Mouse (Mus musculus): ENCODE results near the gene Dner. TPM values are rescaled to one million over a fixed set of nuclear protein-coding genes. Genes with fewer than 3 reads are reported as not detected.
"Not testable (repeated sequence)": the region's sequence is repeated elsewhere in the genome, so short reads cannot be mapped to it uniquely, and the experiment has no call there.

Gene Dner
- total RNA-seq, 2 experiments from 2014 or later: 280 to 333 TPM

DNA sequence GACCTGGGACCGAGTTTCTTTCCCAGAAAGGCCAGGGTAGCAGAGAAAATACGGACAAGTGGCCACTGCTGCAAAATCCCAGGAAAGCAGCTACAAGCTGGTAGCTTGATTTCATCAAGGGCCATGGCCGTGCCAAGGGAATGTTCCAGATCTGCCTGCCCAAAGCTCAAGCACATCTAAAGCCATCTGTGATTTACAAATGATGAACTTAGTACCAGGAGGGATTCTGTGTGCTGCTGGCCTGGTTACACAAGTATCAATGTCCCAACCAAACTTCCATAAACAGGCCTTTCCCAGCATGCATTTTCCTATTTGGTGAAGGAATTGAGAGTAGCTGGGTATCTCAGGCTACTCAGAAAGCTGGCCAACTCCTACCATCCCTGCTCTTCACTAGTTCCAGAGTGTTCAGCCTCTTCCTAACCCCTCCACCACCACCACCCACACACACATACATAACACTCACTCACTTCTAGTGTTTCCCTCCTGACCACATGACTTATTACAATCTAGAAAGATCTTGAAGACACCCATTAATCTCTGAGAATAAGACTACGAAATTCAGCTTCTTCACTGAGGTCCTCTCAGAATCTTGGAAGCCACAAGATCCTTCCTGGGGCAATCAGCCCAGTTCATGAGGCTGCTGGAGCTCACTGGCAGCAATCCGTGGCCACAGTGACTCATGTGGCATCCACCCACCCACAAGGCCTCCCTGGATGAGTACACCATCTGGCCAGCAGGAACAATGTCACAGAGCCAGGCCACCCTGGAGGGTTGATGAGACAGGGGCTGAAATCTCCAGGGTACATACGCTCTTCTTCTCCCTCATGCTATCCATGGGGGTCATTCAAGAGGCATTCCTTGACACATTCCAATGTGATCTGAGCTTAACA lies 336.2 kb downstream of the Dner start:
- intact Hi-C loops (cut with DNase I): no loop called here
- DNase-seq: no peak

DNA sequence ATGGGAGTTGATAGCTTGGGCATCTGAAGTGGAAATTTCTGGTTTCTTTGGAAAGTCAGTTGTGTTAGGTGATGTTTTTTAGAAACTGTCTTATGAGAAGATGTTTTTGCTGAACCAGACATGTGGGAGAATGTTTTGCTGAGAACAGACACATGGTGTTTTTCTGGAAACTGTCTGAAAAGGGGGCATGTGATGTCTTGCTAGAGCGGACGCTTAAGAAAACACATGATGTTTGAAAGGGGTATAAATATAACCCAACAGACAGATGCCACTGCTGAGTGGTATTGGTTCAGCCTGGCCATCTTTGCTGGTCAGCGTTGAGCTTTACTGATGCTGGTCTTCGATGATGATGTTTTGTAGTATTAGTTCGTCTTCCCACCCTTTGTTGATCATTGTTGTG lies 338.8 kb downstream of the Dner start:
- intact Hi-C loops (cut with DNase I): no loop called here
- DNase-seq: no peak

DNA sequence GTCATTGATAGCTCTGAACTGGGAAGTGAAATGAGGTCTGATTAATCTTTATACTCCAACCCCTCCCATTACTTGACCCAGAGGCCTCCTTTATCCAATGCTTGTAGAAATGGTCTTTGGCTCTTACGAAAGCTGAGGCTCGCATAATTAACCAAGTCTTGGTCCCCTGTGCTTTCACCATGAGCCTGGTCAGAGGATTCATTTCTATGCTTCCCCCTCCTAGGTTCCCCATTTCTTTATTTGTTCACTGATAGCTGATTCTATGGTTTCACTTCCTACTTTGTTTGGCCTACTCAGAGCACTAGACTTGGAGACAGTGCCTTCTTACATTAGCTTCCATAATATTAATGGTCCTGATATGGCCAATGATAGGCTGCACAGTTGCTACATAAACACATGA lies 345.8 kb downstream of the Dner start:
- intact Hi-C loops (cut with DNase I): no loop called here
- DNase-seq: no peak

DNA sequence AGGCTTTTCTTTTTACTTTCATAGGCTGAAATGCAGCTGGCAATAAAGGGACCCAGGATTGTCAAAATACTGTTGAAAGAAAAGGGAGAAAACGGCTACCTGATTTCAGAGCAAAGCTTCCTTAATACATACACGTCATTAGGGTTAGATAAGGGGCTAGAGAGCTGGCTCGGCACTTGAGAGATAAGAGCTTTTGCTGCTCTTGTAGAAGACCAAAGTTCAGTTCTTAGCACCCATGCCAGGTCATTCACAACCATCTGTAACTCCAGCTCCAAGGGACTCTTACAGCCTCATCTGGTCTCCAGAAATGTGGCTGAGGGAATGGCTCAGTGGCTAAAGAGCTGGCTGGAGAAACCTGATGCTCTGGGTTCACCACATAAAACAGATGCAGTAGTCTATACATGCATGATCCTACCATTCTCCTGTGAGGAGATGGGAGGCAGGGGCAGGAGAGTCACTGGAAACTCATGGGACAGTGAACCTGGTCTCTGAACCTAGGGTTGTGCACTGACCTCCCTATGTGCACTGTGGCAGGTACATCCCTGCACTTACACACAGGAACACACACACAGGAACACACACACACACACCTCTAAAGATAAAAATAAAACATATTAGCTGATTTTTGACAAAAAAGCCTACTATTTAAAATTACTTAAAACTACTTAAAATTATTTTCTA lies 348.1 kb downstream of the Dner start:
- no peak for DNase-seq
- intact Hi-C loops (cut with DNase I): no loop called here

DNA sequence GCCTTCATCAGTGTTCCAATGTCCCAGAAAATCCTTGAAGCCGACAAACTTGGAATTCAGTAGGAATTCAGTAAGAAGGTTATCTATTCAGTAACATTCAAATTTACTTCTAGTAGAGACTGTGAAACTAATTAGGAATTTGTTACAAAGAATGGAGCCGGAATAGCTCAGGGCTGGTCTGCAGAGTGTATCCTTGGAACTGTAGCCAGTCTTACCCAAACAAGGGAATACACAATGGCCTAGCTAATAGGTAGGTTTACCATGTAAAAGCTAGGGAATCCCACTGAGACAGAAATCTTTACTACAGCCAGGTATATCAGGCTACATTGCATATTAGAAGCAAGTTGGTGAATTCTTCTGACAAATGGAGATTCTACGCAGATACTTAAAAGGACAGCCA lies 363.2 kb downstream of the Dner start:
- intact Hi-C loops (cut with DNase I): not testable (repeated sequence)

DNA sequence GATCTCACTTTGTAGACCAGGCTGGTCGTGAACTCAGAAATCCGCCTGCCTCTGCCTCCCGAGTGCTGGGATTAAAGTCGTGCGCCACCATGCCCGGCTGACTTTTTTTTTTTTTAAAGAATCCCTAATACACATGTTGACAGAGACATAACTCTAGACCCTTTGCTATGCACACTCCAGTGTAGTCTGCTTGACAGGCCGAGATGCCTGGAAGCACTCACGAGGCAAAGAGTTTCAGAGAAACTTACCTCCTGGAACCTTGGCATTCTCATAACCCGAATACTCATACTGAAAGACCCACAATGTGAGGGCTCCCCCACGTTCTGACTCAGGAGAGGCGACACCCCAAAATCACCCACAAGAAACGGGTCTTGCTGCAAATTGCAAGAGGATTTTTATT lies 364.2 kb downstream of the Dner start:
- intact Hi-C loops (cut with DNase I); DNase-seq: not testable (repeated sequence)

More for the DNA sequence above, 363.2 kb downstream of the Dner start:
- DNase-seq: not testable (repeated sequence)

DNA sequence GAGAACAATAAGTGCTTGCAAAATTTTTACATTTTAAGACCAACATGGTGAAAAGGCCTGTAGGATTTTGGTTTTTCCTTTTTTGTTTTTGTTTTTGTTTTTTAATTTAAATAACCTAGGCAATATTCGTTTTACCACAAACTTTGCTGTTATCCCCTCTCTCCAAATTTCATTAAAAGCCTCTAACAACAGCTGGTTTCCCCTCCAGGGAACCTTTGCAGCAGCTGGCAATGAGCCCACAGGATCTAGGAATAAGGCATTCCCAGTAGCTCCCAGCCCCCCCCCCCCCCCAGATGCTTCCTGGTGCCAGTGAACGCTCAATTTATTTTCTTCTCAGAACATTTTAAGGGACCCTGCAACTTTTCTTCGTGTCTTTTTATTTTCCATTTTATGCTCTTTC lies 370.7 kb downstream of the Dner start:
- intact Hi-C loops (cut with DNase I): no loop called here
- peak; percentile 34 for DNase-seq

DNA sequence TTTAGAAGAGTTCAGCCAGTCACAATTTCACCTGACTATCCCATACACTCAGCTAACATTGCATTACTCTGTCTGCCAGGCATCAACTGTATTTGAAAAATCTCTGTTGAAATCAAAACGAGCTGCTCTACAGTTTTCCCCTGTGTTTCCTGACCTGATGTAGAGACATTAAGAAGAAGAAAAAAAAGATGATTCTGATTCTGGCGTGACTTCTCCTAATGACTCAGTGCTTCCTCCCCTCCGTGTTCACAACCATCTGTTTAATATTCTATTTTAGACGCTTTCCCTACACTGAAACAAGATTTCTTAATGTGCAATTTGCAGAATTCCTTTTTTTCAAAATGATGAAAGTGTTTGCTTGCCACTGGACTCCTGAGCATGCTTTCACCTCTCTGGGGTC lies 374.7 kb downstream of the Dner start:
- intact Hi-C loops (cut with DNase I): no loop called here

More for the DNA sequence above, 374.7 kb downstream of the Dner start:
- DNase-seq: no peak

Small RNA genes lying within 50 kb of the gene (microRNA-seq; reads per million reads assigned to microRNA genes)
- gene Mir5126: 1.8 reads per million

Other genes with a start within 250 kb of the Dner start
- gene Fbxo36, start 143.6 kb upstream of the Dner start, total RNA-seq (2021): 1 to 10 TPM in 1 of 2 experiments, under 1 TPM in 1; 0.99 to 1.2 TPM
- 100 to 1,000 TPM; 218 to 235 TPM for gene Trip12, start 144.3 kb upstream of the Dner start, total RNA-seq (2021)
- 10 to 100 TPM; 27.8 to 28.4 TPM for gene Slc16a14, start 238.9 kb upstream of the Dner start, total RNA-seq (2021)